Mouse (Mus musculus) ES-E14 (cell line): ENCODE measurements around the gene Myom1. TPM values are rescaled to one million over a fixed set of nuclear protein-coding genes. Genes with fewer than 3 reads are reported as not detected.

Source experiments
- DNase-seq: peaks from one replicate; pipeline ENCODE4 v3.0.0-alpha.2; 2013; ENCODE audit warnings: low read depth, low spot score
- H3K27ac ChIP-seq: 2 replicates; pipeline ENCODE4 v1.5.1; 2012; ENCODE audit warnings: low read depth, mild to moderate bottlenecking, low read length, moderate library complexity, mixed read lengths; ENCODE audit not compliant: poor library complexity, insufficient read depth, severe bottlenecking
- H3K36me3 ChIP-seq: 2 replicates; pipeline ENCODE4 v1.6.1; 2012; ENCODE audit warnings: mild to moderate bottlenecking, low read length, moderate library complexity, mixed read lengths; ENCODE audit not compliant: control insufficient read depth, poor library complexity, insufficient read depth, severe bottlenecking
- H3K4me1 ChIP-seq, 2 experiments: fragments of 150-350 bp in 1 of 2; sonication (generic) in 1 of 2; 2 replicates each; pipeline ENCODE4 v1.6.1; 2012; ENCODE audit warnings: low read length in 2 of 2, mild to moderate bottlenecking in 1 of 2, mixed read lengths in 1 of 2; ENCODE audit not compliant: control insufficient read depth in 2 of 2, insufficient read depth in 2 of 2, poor library complexity in 1 of 2
- H3K4me3 ChIP-seq, 2 experiments: fragments of 150-350 bp in 1 of 2; sonication (generic) in 1 of 2; 2 replicates each; pipeline ENCODE4 v1.5.1; 2012; ENCODE audit warnings: low read length in 2 of 2, low read depth in 1 of 2, mild to moderate bottlenecking in 1 of 2, mixed read lengths in 1 of 2; ENCODE audit not compliant: insufficient read depth in 1 of 2, poor library complexity in 1 of 2, severe bottlenecking in 1 of 2
- H3K9ac ChIP-seq: 2 replicates; pipeline ENCODE4 v1.6.1; 2012; ENCODE audit warnings: low read depth, mild to moderate bottlenecking, low read length, mixed read lengths; ENCODE audit not compliant: poor library complexity, insufficient read depth, severe bottlenecking
- H3K9me3 ChIP-seq: fragments of 150-350 bp; sonication (generic); 2 replicates; pipeline ENCODE4 v1.6.1; 2012; ENCODE audit warnings: low read depth, mild to moderate bottlenecking, low read length; ENCODE audit not compliant: control insufficient read depth, insufficient read depth
- CHD2 ChIP-seq: IDR thresholded peaks from 2 replicates; pipeline ENCODE4 v1.6.1; 2014; ENCODE audit warnings: mild to moderate bottlenecking, low read depth, low read length, inconsistent platforms
- HCFC1 ChIP-seq: IDR thresholded peaks from 2 replicates; pipeline ENCODE4 v1.6.1; 2012; ENCODE audit warnings: low read length, inconsistent platforms, borderline replicate concordance; ENCODE audit not compliant: insufficient read depth
- MAFK ChIP-seq: IDR thresholded peaks from 2 replicates; pipeline ENCODE4 v1.6.1; 2014; ENCODE audit warnings: mild to moderate bottlenecking, low read depth, low read length, inconsistent platforms; ENCODE audit not compliant: insufficient read depth
- ZC3H11A ChIP-seq: IDR thresholded peaks from 2 replicates; pipeline ENCODE4 v1.6.1; 2012; ENCODE audit warnings: low read depth, mild to moderate bottlenecking, inconsistent platforms, low read length, borderline replicate concordance
- ZNF384 ChIP-seq: IDR thresholded peaks from 2 replicates; pipeline ENCODE4 v1.6.1; 2012; ENCODE audit warnings: low read depth, low read length, inconsistent platforms
- in situ Hi-C, 2 experiments: fragments of 600-800 bp; cut with MboI; formaldehyde crosslinking; loops; one replicate each; pipeline ENCODE4 v1.15.1; 2025; ENCODE audit warnings: low sequenced_read_pairs in 2 of 2, inconsistent platforms in 1 of 2; ENCODE audit not compliant: unreplicated experiment in 2 of 2
- total RNA-seq: library from RNA; depleted of rRNA; stranded (reverse); fragments of 300-350 nt; gene quantifications from 2 replicates; pipeline ENCODE4 v1.2.3, GENCODE M21; 2012

The Myom1 gene
- total RNA-seq, 1 experiment, result 3.3 TPM

DNA sequence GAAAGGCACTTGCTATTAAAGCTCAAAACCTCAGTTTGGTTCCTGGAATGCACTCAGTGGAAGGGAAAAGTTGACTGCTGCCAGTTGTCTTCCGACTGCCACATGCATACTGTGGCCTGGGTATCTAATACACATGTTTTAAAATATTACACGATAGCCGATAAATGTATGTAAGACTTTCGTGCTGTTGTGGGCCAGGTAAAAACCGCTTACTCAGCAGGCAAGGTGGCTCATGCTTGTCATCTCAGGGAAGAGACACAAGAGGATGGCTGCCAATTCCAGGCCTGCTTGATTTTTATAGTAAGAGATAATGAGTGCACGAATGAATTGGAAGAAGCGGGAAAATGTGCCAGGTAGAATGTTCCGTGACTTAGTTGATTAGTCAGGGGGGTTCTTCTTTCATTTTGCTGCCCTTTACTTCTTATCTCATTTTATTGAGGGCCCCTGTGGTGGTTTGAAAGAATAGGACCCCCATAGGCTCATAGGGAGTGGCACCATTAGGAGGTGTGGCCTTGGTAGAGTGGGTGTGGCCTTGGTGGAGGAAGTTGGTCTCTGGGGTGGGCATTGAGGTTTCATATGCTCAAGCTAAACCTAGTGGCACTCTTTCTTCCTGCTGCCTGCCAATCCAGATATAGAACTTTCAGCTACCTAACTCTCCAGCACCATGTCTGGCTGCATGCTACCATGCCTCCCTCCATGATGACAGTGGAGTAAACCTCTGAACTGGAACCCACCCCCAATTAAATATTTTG, 158.0 kb downstream of the Myom1 start:
- H3K9me3 ChIP-seq, result no peaks in the 10 kb centered on the region
- H3K4me3 ChIP-seq, result no peak overlapping the region
- DNase-seq, result no peak
- H3K9ac ChIP-seq, result no peak overlapping the region
- no peak for TF ChIP-seq HCFC1
- TF ChIP-seq MAFK, result peak; percentile 50; the same call in 1 of the 2 replicates
- no peak overlapping the region for H3K27ac ChIP-seq
- H3K36me3 ChIP-seq, result no peaks in the 10 kb centered on the region
- in situ Hi-C loops, result no loop called here
- no peaks in the 10 kb centered on the region; a peak in 1 of 4 replicates for H3K4me1 ChIP-seq

DNA sequence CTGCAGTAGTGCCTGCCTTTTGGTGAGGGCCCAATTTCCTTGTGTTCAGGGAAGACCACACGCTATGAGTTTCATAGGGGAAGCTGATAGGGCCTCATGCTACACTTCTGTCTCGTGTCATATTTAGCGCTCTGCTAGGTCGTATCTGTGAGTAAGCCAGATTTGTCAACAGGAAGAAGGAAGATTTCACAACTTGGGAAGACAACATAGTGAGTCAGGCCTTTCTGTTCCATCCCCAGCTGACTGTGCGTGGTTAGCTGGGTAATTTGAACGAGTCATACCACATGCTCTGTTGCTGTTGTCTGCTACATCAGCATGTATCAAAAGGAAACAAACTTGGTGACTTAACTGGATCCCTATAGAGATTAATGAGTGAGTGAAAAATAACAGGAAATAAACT, 162.6 kb downstream of the Myom1 start:
- TF ChIP-seq MAFK (no peak), ZNF384 (no peak), CHD2 (no peak), HCFC1 (no peak), ZC3H11A (no peak)
- no peaks in the 10 kb centered on the region for H3K9me3 ChIP-seq
- no peak overlapping the region for H3K27ac ChIP-seq
- no peak overlapping the region for H3K4me3 ChIP-seq
- in situ Hi-C loops, result no loop called here
- H3K9ac ChIP-seq, result no peak overlapping the region
- no peaks in the 10 kb centered on the region for H3K36me3 ChIP-seq
- no peak for DNase-seq
- no peaks in the 10 kb centered on the region for H3K4me1 ChIP-seq

DNA sequence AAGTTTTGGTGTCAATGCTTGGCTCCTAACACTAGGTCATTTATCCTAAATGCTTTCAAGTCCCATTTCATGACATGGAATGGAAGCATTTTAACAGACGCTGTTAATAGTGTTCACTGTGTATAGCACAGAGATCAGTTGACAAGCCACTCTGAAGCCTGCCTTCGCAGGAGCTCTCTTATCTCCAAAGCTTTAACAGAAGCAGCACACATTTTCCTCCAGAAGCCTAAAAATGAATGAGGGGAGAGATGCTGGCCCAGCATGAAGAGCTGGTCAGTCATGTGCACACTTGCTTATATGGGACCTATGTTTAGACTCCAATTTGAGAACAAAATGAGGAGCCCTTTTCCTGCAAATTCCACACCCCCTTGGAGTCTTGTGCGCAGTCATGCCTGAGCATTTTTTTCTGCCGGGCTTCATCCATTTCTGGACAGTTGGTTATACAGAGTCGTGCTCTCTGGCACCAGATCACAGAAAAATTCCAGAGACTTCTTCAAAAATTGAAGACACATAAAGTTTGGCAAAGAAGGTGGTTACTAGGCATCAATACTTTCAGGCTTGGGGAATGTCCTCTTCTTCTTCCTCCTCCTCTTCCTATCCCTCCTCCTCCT, 165.9 kb downstream of the Myom1 start:
- Histone ChIP-seq H3K36me3 (no peaks in the 10 kb centered on the region), H3K4me3 (no peak overlapping the region), H3K9me3 (no peaks in the 10 kb centered on the region), H3K4me1 (no peaks in the 10 kb centered on the region), H3K27ac (no peak overlapping the region), H3K9ac (no peak overlapping the region)
- no peak for DNase-seq
- in situ Hi-C loops, result no loop called here
- TF ChIP-seq ZC3H11A (no peak), HCFC1 (no peak), ZNF384 (no peak), MAFK (no peak), CHD2 (no peak)

DNA sequence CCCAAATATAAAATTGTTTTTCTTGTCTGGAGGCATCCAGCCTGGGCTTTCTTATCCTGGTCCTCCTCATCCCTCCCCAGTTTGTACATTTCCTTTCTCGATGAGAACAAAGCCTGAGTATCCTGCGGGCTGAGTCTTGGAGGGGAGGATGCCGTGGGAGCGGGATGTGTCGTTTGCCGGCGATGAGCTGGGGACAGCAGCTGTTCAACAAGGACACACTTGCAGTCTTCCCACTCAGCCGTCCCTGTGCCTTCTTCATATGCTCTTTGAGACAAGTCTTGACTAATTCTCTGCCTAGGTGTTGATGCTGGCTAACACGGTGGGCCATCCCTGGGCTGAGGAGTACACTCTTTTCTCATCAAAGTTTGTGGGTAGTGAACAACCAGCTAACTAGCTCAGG, 166.4 kb downstream of the Myom1 start:
- Histone ChIP-seq H3K4me3 (no peak overlapping the region), H3K9ac (no peak overlapping the region), H3K9me3 (no peaks in the 10 kb centered on the region), H3K4me1 (no peaks in the 10 kb centered on the region), H3K27ac (no peak overlapping the region), H3K36me3 (no peaks in the 10 kb centered on the region)
- in situ Hi-C loops, result no loop called here
- TF ChIP-seq ZC3H11A, result no peak
- TF ChIP-seq CHD2, result no peak
- TF ChIP-seq MAFK, result no peak
- TF ChIP-seq HCFC1, result no peak
- TF ChIP-seq ZNF384, result no peak
- DNase-seq, result no peak

DNA sequence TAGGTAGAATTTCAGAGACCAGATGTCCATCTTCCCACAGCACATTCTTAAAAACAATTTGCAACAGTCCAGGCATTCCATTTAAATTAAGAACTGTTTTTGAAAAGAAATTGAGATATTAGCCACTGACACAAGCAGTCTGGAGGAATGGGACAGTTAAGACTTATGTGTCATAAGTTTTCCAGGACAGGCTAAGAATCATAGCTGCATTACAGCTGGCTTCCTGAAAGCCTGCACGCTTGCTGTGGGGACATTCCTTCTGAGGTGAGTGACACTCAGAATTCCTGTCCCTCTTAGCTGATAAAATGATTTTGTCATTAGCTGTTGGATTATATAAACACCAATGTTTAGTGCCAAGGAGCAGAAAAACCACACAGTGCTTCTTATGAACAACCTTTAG, 167.2 kb downstream of the Myom1 start:
- Histone ChIP-seq H3K4me3 (no peak overlapping the region), H3K9me3 (no peaks in the 10 kb centered on the region), H3K36me3 (no peaks in the 10 kb centered on the region), H3K4me1 (no peaks in the 10 kb centered on the region), H3K9ac (no peak overlapping the region), H3K27ac (no peak overlapping the region)
- in situ Hi-C loops, result no loop called here
- no peak for DNase-seq
- no peak for TF ChIP-seq ZC3H11A
- no peak for TF ChIP-seq CHD2
- TF ChIP-seq MAFK, result no peak
- TF ChIP-seq ZNF384, result no peak
- TF ChIP-seq HCFC1, result no peak
